Mouse (Mus musculus) midbrain, embryonic 11.5 days (tissue): Measurements from ENCODE around the gene N4bp2l2. TPM values are rescaled to one million over a fixed set of nuclear protein-coding genes. Genes with fewer than 3 reads are reported as not detected.
A peak's percentile ranks its signal among the peaks of the same experiment; 100 is the strongest.

Experiments used
- ATAC-seq: fragments of 200-750 bp; cut with Nextera tagmentation; 2 replicates; pipeline ENCODE4 v1.8.0; 2017; ENCODE audit warnings: moderate TSS enrichment, moderate library complexity; ENCODE audit not compliant: low FRiP score
- DNase-seq: peaks from one replicate; pipeline ENCODE4 v3.0.0; 2015; ENCODE audit warnings: low spot score; ENCODE audit errors: missing footprints
- H3K27ac ChIP-seq: fragments of 300-500 bp; sonication (generic); 2 replicates; pipeline ENCODE4 v1.5.1; 2014; ENCODE audit warnings: low read depth, low read length
- H3K27me3 ChIP-seq: fragments of 300-500 bp; sonication (generic); 2 replicates; pipeline ENCODE4 v1.6.1; 2014; ENCODE audit warnings: mild to moderate bottlenecking, low read length, moderate library complexity, mixed read lengths; ENCODE audit not compliant: control insufficient read depth, insufficient read depth
- H3K36me3 ChIP-seq: fragments of 300-500 bp; sonication (generic); 2 replicates; pipeline ENCODE4 v1.6.1; 2014; ENCODE audit warnings: mild to moderate bottlenecking, low read length, moderate library complexity, mixed read lengths; ENCODE audit not compliant: control insufficient read depth, insufficient read depth
- H3K4me1 ChIP-seq: fragments of 300-500 bp; sonication (generic); 2 replicates; pipeline ENCODE4 v1.6.1; 2014; ENCODE audit warnings: low read length; ENCODE audit not compliant: control insufficient read depth, insufficient read depth
- H3K4me2 ChIP-seq: fragments of 300-500 bp; sonication (generic); 2 replicates; pipeline ENCODE4 v1.6.1; 2014; ENCODE audit warnings: mild to moderate bottlenecking, moderate library complexity
- H3K4me3 ChIP-seq: fragments of 300-500 bp; sonication (generic); 2 replicates; pipeline ENCODE4 v1.5.1; 2014; ENCODE audit warnings: low read depth, low read length
- H3K9ac ChIP-seq: fragments of 300-500 bp; sonication (generic); 2 replicates; pipeline ENCODE4 v1.6.1; 2014; ENCODE audit warnings: low read length
- H3K9me3 ChIP-seq: fragments of 300-500 bp; sonication (generic); 2 replicates; pipeline ENCODE4 v1.6.1; 2016; ENCODE audit warnings: low read length; ENCODE audit not compliant: control insufficient read depth
- WGBS: fragments of 180-500 bp; shearing (Covaris S2); extraction: QIAGEN DNeasy Blood & Tissue Kit; methylation state at CpG from one replicate; pipeline ENCODE4 v1.1.7; 2014; 5-methylcytosine and 5-hydroxymethylcytosine counted together
- polyA plus RNA-seq: library from polyadenylated mRNA; unstranded; fragments of >200 nt; fragmentation: Nextera tagmentation; extraction: Ambion mirVana; gene quantifications from 2 replicates; pipeline ENCODE4 v1.2.1, GENCODE M21; 2014

N4bp2l2 gene
- polyA plus RNA-seq, 1 experiment from 2014 or later: 42.1 TPM

DNA sequence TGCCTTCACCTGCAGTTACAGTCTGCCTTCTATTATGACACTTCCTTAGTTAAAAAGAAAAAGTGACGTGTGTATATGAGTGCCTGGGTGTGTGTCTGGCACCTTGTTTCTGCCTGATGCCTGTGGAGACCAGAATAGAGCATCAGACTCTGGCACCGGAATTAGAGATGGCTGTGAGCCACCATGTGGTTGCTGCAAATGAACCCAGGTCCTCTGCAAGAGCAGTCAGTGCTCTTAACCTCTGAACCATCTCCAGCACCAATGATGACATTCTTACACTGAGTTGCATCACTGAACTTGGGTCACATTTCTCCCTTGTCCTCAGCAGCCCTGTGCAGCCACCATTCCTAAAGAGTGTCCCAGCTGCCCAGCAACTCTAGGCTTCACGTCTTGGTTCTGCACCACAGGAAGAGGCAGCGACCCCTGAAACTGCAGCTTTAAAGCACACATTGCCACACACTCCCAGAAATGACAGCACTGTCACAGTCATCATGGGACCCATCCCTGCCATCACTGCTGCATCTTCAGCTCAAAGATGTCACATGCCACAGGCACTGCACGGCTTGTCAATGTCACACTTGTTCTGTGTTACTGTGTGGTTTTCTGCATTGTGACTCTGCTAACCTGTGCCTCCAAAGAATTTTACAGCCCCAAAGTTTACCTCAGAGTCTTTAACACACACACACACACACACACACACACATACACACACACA is 82.2 kb downstream of the N4bp2l2 start:
- H3K4me2 ChIP-seq: no peak overlapping the region
- no peak overlapping the region for H3K27ac ChIP-seq
- no peaks in the 10 kb centered on the region for H3K27me3 ChIP-seq
- WGBS: 65% methylated on average over 5 of the region's 5 CpGs
- no peak overlapping the region for H3K4me3 ChIP-seq
- no peaks in the 10 kb centered on the region for H3K36me3 ChIP-seq
- peak; percentile 51 for DNase-seq
- H3K4me1 ChIP-seq: no peaks in the 10 kb centered on the region
- no peak for ATAC-seq
- no peak overlapping the region for H3K9ac ChIP-seq
- no peaks in the 10 kb centered on the region for H3K9me3 ChIP-seq

DNA sequence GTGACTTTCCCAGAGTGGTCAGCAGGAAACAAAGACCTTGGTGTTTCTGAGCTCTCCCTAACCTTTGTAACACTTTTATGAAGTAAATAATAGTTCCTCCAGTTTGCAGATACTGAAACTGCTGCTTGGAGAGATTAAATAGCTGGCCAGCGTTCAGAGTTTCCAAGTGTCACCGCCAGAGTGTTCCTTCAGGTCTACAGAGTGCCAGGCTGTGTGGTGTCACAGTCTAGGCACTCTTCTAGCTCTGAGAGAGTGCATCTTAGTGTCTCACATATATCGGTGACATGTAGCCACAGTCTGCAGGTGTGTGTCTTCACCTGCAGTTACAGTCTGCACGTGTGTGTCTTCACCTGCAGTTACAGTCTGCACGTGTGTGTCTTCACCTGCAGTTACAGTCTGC is 82.8 kb downstream of the N4bp2l2 start:
- Histone ChIP-seq H3K4me3 (no peak overlapping the region), H3K36me3 (no peaks in the 10 kb centered on the region), H3K27me3 (no peaks in the 10 kb centered on the region), H3K9ac (no peak overlapping the region), H3K4me1 (no peaks in the 10 kb centered on the region), H3K27ac (no peak overlapping the region), H3K4me2 (no peak overlapping the region), H3K9me3 (no peaks in the 10 kb centered on the region)
- ATAC-seq (no peak), DNase-seq (peak; percentile 28)
- WGBS: 87% methylated on average over 5 of the region's 5 CpGs

DNA sequence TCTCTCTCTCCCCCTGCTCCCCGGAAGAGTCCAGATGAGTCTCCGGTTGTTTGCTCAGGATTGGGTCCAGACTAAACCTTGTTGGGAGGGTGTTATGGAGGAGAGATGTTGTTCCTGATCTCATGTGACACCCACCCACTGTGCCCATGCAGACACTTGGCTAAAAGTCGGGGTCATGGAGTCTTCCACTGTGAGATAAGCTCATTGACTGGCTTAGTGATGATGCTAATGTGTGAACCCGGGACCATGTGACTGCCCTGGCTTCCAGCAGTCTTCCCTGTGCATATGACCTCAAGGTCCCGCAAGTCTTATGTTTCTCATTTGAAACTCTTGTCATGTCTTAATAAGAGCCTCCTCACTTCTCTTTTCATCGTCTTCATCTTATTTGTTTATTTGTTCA is 84.8 kb downstream of the N4bp2l2 start:
- DNase-seq: no peak
- Histone ChIP-seq H3K4me2 (no peak overlapping the region), H3K27me3 (no peaks in the 10 kb centered on the region), H3K27ac (no peak overlapping the region), H3K9ac (no peak overlapping the region), H3K36me3 (no peaks in the 10 kb centered on the region), H3K4me3 (no peak overlapping the region), H3K9me3 (no peaks in the 10 kb centered on the region), H3K4me1 (no peaks in the 10 kb centered on the region)
- ATAC-seq: peak; percentile 33; the same call in 1 of the 2 replicates
- 49% methylated on average over 6 of the region's 6 CpGs for WGBS

DNA sequence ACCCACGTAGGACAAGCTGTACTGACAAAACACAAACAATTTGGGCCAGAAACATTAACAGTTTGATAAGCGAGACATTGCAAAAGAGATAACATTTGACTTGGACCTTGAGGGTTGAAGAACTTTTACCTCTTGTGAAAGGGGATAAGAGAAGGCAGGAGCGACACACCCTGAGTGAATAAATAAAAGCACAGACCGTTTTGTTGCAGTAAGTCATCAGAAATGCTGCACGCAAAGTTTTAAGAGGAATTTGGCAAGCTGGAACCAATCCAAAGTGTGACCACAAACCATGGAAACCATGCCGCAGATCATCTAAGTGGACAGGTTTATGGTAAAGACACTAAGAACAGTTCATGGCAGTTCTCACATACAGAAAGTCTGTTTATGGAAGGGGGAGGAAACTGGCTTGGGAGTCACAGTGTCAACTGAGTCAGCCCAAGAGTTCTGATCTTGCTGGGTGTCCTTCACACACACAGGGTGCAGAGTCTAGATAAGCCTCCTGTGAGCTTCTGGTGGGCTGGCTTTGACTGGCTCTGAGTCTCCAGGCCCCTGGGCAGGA is 87.3 kb downstream of the N4bp2l2 start:
- Histone ChIP-seq H3K4me2 (no peak overlapping the region), H3K4me3 (no peak overlapping the region), H3K4me1 (no peaks in the 10 kb centered on the region), H3K27ac (no peak overlapping the region), H3K9ac (no peak overlapping the region), H3K27me3 (no peaks in the 10 kb centered on the region), H3K9me3 (no peaks in the 10 kb centered on the region), H3K36me3 (no peaks in the 10 kb centered on the region)
- ATAC-seq: no peak
- DNase-seq: no peak
- WGBS: 93% methylated on average over 6 of the region's 6 CpGs

DNA sequence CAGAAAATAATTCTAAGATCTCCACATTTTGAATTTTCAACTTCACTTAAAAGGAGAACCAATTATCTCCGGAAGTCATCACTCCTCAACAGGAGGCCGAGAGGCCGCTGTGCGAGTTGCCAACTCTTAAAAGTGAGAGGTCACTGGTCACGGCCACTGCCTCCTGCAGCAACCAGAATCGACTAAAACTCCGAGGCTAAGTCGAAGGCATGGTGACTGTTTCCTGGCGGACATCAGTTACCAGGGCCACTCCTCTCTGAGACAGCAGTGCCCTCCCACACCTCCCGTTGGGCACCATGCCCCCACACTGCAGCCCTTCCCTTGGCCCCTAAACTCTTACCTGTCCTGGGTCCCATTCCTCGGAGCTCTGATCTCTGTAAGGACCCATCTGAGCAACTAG is 89.2 kb downstream of the N4bp2l2 start:
- Histone ChIP-seq H3K27ac (no peak overlapping the region), H3K27me3 (no peaks in the 10 kb centered on the region), H3K4me3 (no peak overlapping the region), H3K9ac (no peak overlapping the region), H3K4me1 (no peaks in the 10 kb centered on the region), H3K4me2 (no peak overlapping the region), H3K36me3 (no peaks in the 10 kb centered on the region), H3K9me3 (no peaks in the 10 kb centered on the region)
- DNase-seq (no peak), ATAC-seq (no peak)
- WGBS: 82% methylated on average over 11 of the region's 11 CpGs

DNA sequence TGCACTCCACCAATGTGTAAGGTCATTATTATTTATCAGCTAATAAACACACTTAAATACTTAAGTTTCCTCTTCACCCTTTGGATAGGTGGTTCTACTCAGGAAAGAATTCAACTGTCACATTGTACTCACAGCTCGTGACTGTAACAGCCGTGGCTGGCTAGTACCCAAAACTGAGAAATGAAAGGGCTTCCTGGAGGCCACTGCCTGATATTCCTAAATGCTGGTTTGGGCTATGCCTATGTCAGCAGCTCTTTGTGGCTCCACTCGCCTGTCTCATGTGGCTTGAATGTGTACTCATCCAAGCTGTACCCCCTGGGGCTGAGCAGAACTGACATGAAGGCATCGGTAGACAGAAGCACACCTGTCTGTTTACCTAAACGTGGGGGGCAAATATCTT is 91.1 kb downstream of the N4bp2l2 start:
- H3K4me3 ChIP-seq: no peak overlapping the region
- no peak overlapping the region for H3K27ac ChIP-seq
- no peaks in the 10 kb centered on the region for H3K9me3 ChIP-seq
- H3K27me3 ChIP-seq: no peaks in the 10 kb centered on the region
- 78% methylated on average over 5 of the region's 5 CpGs for WGBS
- DNase-seq (no peak), ATAC-seq (no peak)
- no peak overlapping the region for H3K4me2 ChIP-seq
- no peaks in the 10 kb centered on the region for H3K4me1 ChIP-seq
- no peaks in the 10 kb centered on the region for H3K36me3 ChIP-seq
- H3K9ac ChIP-seq: no peak overlapping the region

DNA sequence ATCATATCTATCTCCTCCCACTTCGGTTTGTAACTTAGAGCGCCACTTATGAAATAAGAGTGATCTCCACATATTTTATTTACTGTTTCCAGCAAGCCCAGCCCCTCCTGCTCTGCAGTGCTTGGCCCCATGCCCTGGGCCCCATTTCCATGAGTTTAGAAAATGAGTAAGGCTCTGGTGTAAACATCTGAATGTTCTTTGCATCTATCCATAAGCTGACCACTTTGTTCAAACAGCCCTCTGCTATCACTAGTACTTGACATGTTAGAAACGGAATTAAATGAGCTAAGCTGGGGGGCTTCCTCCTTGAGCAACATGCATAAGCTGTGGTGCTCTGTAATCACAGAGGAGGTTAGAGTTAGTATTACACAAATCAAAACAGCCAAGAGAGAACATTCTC is 91.6 kb downstream of the N4bp2l2 start:
- no peak for DNase-seq
- no peaks in the 10 kb centered on the region for H3K27me3 ChIP-seq
- H3K4me3 ChIP-seq: no peak overlapping the region
- no peaks in the 10 kb centered on the region for H3K9me3 ChIP-seq
- WGBS: 96% methylated on average over 3 of the region's 3 CpGs
- no peak for ATAC-seq
- H3K4me1 ChIP-seq: no peaks in the 10 kb centered on the region
- no peak overlapping the region for H3K9ac ChIP-seq
- no peak overlapping the region for H3K27ac ChIP-seq
- H3K4me2 ChIP-seq: no peak overlapping the region
- H3K36me3 ChIP-seq: no peaks in the 10 kb centered on the region

DNA sequence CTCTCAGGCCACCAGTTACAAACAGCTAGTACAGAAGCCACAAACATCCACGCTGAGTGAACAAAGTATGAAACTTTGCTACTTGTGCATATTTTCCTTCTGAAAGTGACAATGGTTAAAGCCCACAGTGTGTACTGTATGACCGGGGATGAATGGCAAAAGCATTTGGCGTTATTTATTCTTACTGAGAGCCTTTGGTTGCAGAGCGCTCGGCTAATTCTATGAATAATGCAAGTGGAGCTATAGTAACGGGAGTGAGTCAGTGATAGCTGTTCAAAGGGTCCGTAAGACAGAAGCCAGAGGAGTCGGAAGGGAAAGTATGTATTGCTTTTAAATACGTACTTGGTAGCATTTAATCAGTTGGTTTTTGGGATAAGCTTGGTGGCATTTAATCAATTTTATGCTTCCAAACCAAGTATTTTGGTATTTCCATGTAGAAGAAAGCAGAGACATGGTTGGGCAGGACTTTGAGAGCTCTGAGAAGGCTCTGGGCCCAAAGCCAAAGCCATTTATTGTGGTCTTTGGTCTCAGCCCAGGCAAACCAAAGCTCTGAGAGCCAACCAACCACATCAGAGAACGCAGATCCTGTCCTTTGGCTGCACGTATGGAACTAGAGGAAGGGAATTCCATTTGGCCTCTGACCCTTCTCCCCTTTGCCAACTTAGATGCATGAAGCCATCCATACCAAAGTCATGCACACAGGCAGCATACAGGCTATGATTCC is 95.3 kb downstream of the N4bp2l2 start:
- no peak overlapping the region for H3K4me3 ChIP-seq
- DNase-seq (no peak), ATAC-seq (no peak)
- no peak overlapping the region for H3K27ac ChIP-seq
- H3K27me3 ChIP-seq: no peaks in the 10 kb centered on the region
- H3K9me3 ChIP-seq: no peaks in the 10 kb centered on the region
- no peak overlapping the region for H3K4me2 ChIP-seq
- H3K36me3 ChIP-seq: peaks cover 5% of the 10 kb centered on the region; the same call in 1 of the 2 replicates
- whole genome bisulfite sequencing: 90% methylated on average over 11 of the region's 11 CpGs
- no peak overlapping the region for H3K9ac ChIP-seq
- no peaks in the 10 kb centered on the region for H3K4me1 ChIP-seq

DNA sequence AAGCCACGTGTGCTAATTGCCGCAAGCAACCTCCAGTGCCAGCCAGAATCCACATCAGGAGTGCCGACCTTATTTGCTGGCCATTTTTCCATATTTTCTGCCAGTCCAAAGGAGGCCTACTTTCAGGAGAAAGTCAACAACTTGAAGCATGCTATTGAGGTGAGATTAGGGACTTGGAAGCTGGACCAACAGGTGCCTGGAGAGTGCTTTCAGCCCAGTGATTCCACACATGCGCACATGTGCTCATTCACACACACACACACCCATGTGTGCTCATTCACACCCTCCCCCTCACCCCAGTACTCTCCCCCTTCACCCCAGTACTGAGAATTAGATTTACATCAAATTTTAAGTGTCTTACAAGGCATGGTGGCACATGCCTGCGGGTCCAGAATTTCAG is 99.0 kb downstream of the N4bp2l2 start:
- no peaks in the 10 kb centered on the region for H3K4me1 ChIP-seq
- H3K27me3 ChIP-seq: no peaks in the 10 kb centered on the region
- DNase-seq (no peak), ATAC-seq (no peak)
- no peak overlapping the region for H3K4me2 ChIP-seq
- H3K27ac ChIP-seq: no peak overlapping the region
- WGBS: 87% methylated on average over 5 of the region's 5 CpGs
- H3K9ac ChIP-seq: no peak overlapping the region
- no peak overlapping the region for H3K4me3 ChIP-seq
- H3K36me3 ChIP-seq: peaks cover 5% of the 10 kb centered on the region; the same call in 1 of the 2 replicates
- H3K9me3 ChIP-seq: no peaks in the 10 kb centered on the region
